Mouse (Mus musculus) liver, embryonic 11.5 days (tissue): Measurements from ENCODE around the gene Hand2. TPM values are rescaled to one million over a fixed set of nuclear protein-coding genes. Genes with fewer than 3 reads are reported as not detected.

Experiments used
- ATAC-seq: fragments of 200-750 bp; cut with Nextera tagmentation; replicated peaks from 2 replicates; pipeline ENCODE4 v1.8.0; 2017; ENCODE audit warnings: moderate number of reproducible peaks, mild to moderate bottlenecking, moderate TSS enrichment, moderate library complexity; ENCODE audit not compliant: low FRiP score
- DNase-seq: peaks from one replicate; pipeline ENCODE4 v3.0.0-alpha.2; 2017; ENCODE audit warnings: low spot score
- H3K27ac ChIP-seq: fragments of 300-500 bp; sonication (generic); 2 replicates; pipeline ENCODE4 v1.5.1; 2014; ENCODE audit warnings: mild to moderate bottlenecking, low read depth, low read length, control low read depth
- H3K27me3 ChIP-seq: fragments of 300-500 bp; sonication (generic); replicated peaks from 2 replicates; pipeline ENCODE4 v1.6.1; 2014; ENCODE audit warnings: low read length, mixed read lengths; ENCODE audit not compliant: control insufficient read depth, insufficient read depth
- H3K36me3 ChIP-seq: fragments of 300-500 bp; sonication (generic); 2 replicates; pipeline ENCODE4 v1.6.1; 2014; ENCODE audit warnings: mild to moderate bottlenecking, low read length, moderate library complexity, mixed read lengths; ENCODE audit not compliant: control insufficient read depth, insufficient read depth
- H3K4me1 ChIP-seq: fragments of 300-500 bp; sonication (generic); replicated peaks from 2 replicates; pipeline ENCODE4 v1.6.1; 2014; ENCODE audit warnings: low read length, mixed read lengths; ENCODE audit not compliant: control insufficient read depth, insufficient read depth
- H3K4me2 ChIP-seq: fragments of 300-500 bp; sonication (generic); 2 replicates; pipeline ENCODE4 v1.6.1; 2014; ENCODE audit warnings: mild to moderate bottlenecking, control low read depth, moderate library complexity
- H3K4me3 ChIP-seq: fragments of 300-500 bp; sonication (generic); 2 replicates; pipeline ENCODE4 v1.5.1; 2014; ENCODE audit warnings: low read depth, low read length, control low read depth
- H3K9ac ChIP-seq: fragments of 300-500 bp; sonication (generic); 2 replicates; pipeline ENCODE4 v1.6.1; 2014; ENCODE audit warnings: low read depth, low read length, control low read depth
- H3K9me3 ChIP-seq: fragments of 300-500 bp; sonication (generic); 2 replicates; pipeline ENCODE4 v1.6.1; 2016; ENCODE audit warnings: low read length, inconsistent platforms, mixed read lengths; ENCODE audit not compliant: control insufficient read depth
- WGBS: fragments of 180-500 bp; shearing (Covaris S2); extraction: QIAGEN DNeasy Blood & Tissue Kit; methylation state at CpG from one replicate; pipeline ENCODE4 v1.1.7; 2014; 5-methylcytosine and 5-hydroxymethylcytosine counted together
- polyA plus RNA-seq: library from polyadenylated mRNA; unstranded; fragments of >200 nt; fragmentation: Nextera tagmentation; extraction: Ambion mirVana; gene quantifications from 2 replicates; pipeline ENCODE4 v1.2.1, GENCODE M21; 2014

The Hand2 gene
- polyA plus RNA-seq, 1 experiment from 2014 or later: 5.4 TPM

- Histone ChIP-seq H3K4me2 (no peak overlapping the region), H3K27me3 (peaks cover 99% of the 10 kb centered on the region), H3K9ac (no peak overlapping the region)
Measured at GRCm38 (mm10) chr8:57344956-57345870, 24.4 kb downstream of the Hand2 start.

GRCm38 (mm10) chr8:57346371-57346770 is 25.6 kb downstream of the Hand2 start:
- Histone ChIP-seq H3K4me1 (no peaks in the 10 kb centered on the region), H3K4me2 (no peak overlapping the region), H3K9me3 (no peaks in the 10 kb centered on the region), H3K4me3 (no peak overlapping the region), H3K36me3 (no peaks in the 10 kb centered on the region), H3K27ac (no peak overlapping the region), H3K9ac (no peak overlapping the region), H3K27me3 (peaks cover 95% of the 10 kb centered on the region)
- no peak for ATAC-seq
- no peak for DNase-seq
- WGBS: 33% methylated on average over 7 of the region's 7 CpGs

More at GRCm38 (mm10) chr8:57344956-57345870, 24.4 kb downstream of the Hand2 start:
- H3K4me1 ChIP-seq: no peaks in the 10 kb centered on the region
- no peak overlapping the region for H3K27ac ChIP-seq
- ATAC-seq (no peak), DNase-seq (no peak)
- no peak overlapping the region for H3K4me3 ChIP-seq
- no peaks in the 10 kb centered on the region for H3K9me3 ChIP-seq
- 10% methylated on average over 23 of the region's 23 CpGs for WGBS
- H3K36me3 ChIP-seq: no peaks in the 10 kb centered on the region

GRCm38 (mm10) chr8:57347141-57347540 is 26.4 kb downstream of the Hand2 start:
- no peak overlapping the region for H3K4me3 ChIP-seq
- no peak for ATAC-seq
- no peaks in the 10 kb centered on the region for H3K36me3 ChIP-seq
- no peak overlapping the region for H3K4me2 ChIP-seq
- DNase-seq: no peak
- H3K27ac ChIP-seq: no peak overlapping the region
- H3K9ac ChIP-seq: no peak overlapping the region
- H3K27me3 ChIP-seq: peaks cover 91% of the 10 kb centered on the region
- H3K4me1 ChIP-seq: no peaks in the 10 kb centered on the region
- H3K9me3 ChIP-seq: no peaks in the 10 kb centered on the region
- WGBS: 36% methylated on average over 5 of the region's 5 CpGs

GRCm38 (mm10) chr8:57348251-57348650 is 27.5 kb downstream of the Hand2 start:
- H3K4me1 ChIP-seq: no peaks in the 10 kb centered on the region
- no peak for DNase-seq

GRCm38 (mm10) chr8:57348866-57349520 is 28.2 kb downstream of the Hand2 start:
- Histone ChIP-seq H3K9me3 (no peaks in the 10 kb centered on the region), H3K36me3 (no peaks in the 10 kb centered on the region), H3K9ac (no peak overlapping the region), H3K27ac (no peak overlapping the region), H3K4me3 (no peak overlapping the region), H3K4me2 (peak overlapping the region; percentile 18; the same call in 1 of the 2 replicates), H3K4me1 (no peaks in the 10 kb centered on the region), H3K27me3 (peaks cover 90% of the 10 kb centered on the region)
- 5% methylated on average over 23 of the region's 23 CpGs for WGBS
- ATAC-seq: no peak
- no peak for DNase-seq

More at GRCm38 (mm10) chr8:57348251-57348650, 27.5 kb downstream of the Hand2 start:
- peaks cover 90% of the 10 kb centered on the region for H3K27me3 ChIP-seq
- H3K4me3 ChIP-seq: no peak overlapping the region
- no peaks in the 10 kb centered on the region for H3K9me3 ChIP-seq
- H3K27ac ChIP-seq: no peak overlapping the region
- H3K4me2 ChIP-seq: no peak overlapping the region
- WGBS: 11% methylated on average over 4 of the region's 4 CpGs
- H3K9ac ChIP-seq: no peak overlapping the region
- H3K36me3 ChIP-seq: no peaks in the 10 kb centered on the region
- no peak for ATAC-seq

- Histone ChIP-seq H3K4me3 (no peak overlapping the region), H3K4me2 (no peak overlapping the region), H3K27ac (no peak overlapping the region), H3K9me3 (no peaks in the 10 kb centered on the region), H3K4me1 (no peaks in the 10 kb centered on the region), H3K9ac (no peak overlapping the region), H3K27me3 (peaks cover 74% of the 10 kb centered on the region), H3K36me3 (no peaks in the 10 kb centered on the region)
- 44% methylated on average over 2 of the region's 2 CpGs for WGBS
- no peak for DNase-seq
- no peak for ATAC-seq
Measured at GRCm38 (mm10) chr8:57351861-57352260, 31.1 kb downstream of the Hand2 start.

- Histone ChIP-seq H3K27me3 (peaks cover 57% of the 10 kb centered on the region), H3K27ac (no peak overlapping the region), H3K36me3 (no peaks in the 10 kb centered on the region), H3K9me3 (no peaks in the 10 kb centered on the region), H3K4me3 (peak overlapping the region; percentile 36), H3K4me2 (peak overlapping the region; percentile 60), H3K9ac (no peak overlapping the region), H3K4me1 (no peaks in the 10 kb centered on the region)
- 5% methylated on average over 37 of the region's 37 CpGs for WGBS
- no peak for DNase-seq
- peak; percentile 49; the same call in 1 of the 2 replicates for ATAC-seq
Measured at GRCm38 (mm10) chr8:57353346-57354305, 32.8 kb downstream of the Hand2 start.

GRCm38 (mm10) chr8:57354876-57355275 is 34.1 kb downstream of the Hand2 start:
- Histone ChIP-seq H3K36me3 (no peaks in the 10 kb centered on the region), H3K4me2 (no peak overlapping the region), H3K27me3 (peaks cover 44% of the 10 kb centered on the region), H3K27ac (no peak overlapping the region), H3K4me1 (no peaks in the 10 kb centered on the region), H3K9me3 (no peaks in the 10 kb centered on the region), H3K4me3 (no peak overlapping the region), H3K9ac (no peak overlapping the region)
- WGBS: 60% methylated on average over 2 of the region's 2 CpGs
- DNase-seq (no peak), ATAC-seq (no peak)
